Mouse (Mus musculus): ENCODE data around the gene Olfr96.
"Not testable (repeated sequence)": the region's sequence is repeated elsewhere in the genome, so short reads cannot be mapped to it uniquely, and the experiment has no call there.

Olfr96 gene

GRCm38 (mm10) chr17:37219846-37220245, at the start of gene Olfr96:
Gene Olfr96 (plus strand): TSS chr17:37220146.
- no peak for DNase-seq (ENCODE audit: inconsistent ontology term)

GRCm38 (mm10) chr17:37185474-37185873, 34.5 kb upstream of the Olfr96 start:
- no peak for DNase-seq (ENCODE audit: inconsistent ontology term)

GRCm38 (mm10) chr17:37190711-37191110, 29.2 kb upstream of the Olfr96 start:
- peak; percentile 52 for DNase-seq (ENCODE audit: inconsistent ontology term)

GRCm38 (mm10) chr17:37193032-37193431, 26.9 kb upstream of the Olfr96 start:
- DNase-seq (ENCODE audit: inconsistent ontology term) = no peak

GRCm38 (mm10) chr17:37193656-37194055, 26.3 kb upstream of the Olfr96 start, which contains the start of gene Ubd:
Gene Ubd (plus strand): TSS chr17:37193892.
- DNase-seq (ENCODE audit: inconsistent ontology term) = no peak

GRCm38 (mm10) chr17:37194782-37195181, 25.2 kb upstream of the Olfr96 start:
- DNase-seq (ENCODE audit: inconsistent ontology term) = peak; percentile 61

GRCm38 (mm10) chr17:37196845-37197724, 22.9 kb upstream of the Olfr96 start:
- DNase-seq (ENCODE audit: inconsistent ontology term) = peak; percentile 48

- DNase-seq (ENCODE audit: inconsistent ontology term) = no peak
Measured at GRCm38 (mm10) chr17:37200894-37201293, 19.1 kb upstream of the Olfr96 start, which contains the start of gene Olfr94. Gene Olfr94 (minus strand): TSS chr17:37200994.

- peak; percentile 68 for DNase-seq (ENCODE audit: inconsistent ontology term)
Measured at GRCm38 (mm10) chr17:37203206-37203916, 16.6 kb upstream of the Olfr96 start.

- no peak for DNase-seq (ENCODE audit: inconsistent ontology term)
Measured at GRCm38 (mm10) chr17:37203917-37204236, 16.1 kb upstream of the Olfr96 start.

GRCm38 (mm10) chr17:37210884-37211768, 8.8 kb upstream of the Olfr96 start:
- no peak for DNase-seq (ENCODE audit: inconsistent ontology term)

GRCm38 (mm10) chr17:37213018-37213417, 6.9 kb upstream of the Olfr96 start, which contains the start of gene Olfr95:
Gene Olfr95 (minus strand): TSS chr17:37213118.
- DNase-seq (ENCODE audit: inconsistent ontology term) = no peak

GRCm38 (mm10) chr17:37218486-37218885, 1.5 kb upstream of the Olfr96 start:
- DNase-seq (ENCODE audit: inconsistent ontology term) = peak; percentile 85

GRCm38 (mm10) chr17:37221879-37222278, 1.9 kb downstream of the Olfr96 start:
- DNase-seq (ENCODE audit: inconsistent ontology term) = no peak

GRCm38 (mm10) chr17:37237230-37237629, 17.3 kb downstream of the Olfr96 start, which contains the start of gene Olfr97:
Gene Olfr97 (minus strand): TSS chr17:37237330.
- DNase-seq (ENCODE audit: inconsistent ontology term) = not testable (repeated sequence)

- no peak for DNase-seq (ENCODE audit: inconsistent ontology term)
Measured at GRCm38 (mm10) chr17:37242198-37242597, 22.3 kb downstream of the Olfr96 start.

GRCm38 (mm10) chr17:37246715-37247114, 26.8 kb downstream of the Olfr96 start:
- DNase-seq (ENCODE audit: inconsistent ontology term) = peak; percentile 54

- DNase-seq (ENCODE audit: inconsistent ontology term) = peak; percentile 16
Measured at GRCm38 (mm10) chr17:37249460-37249859, 29.5 kb downstream of the Olfr96 start.

GRCm38 (mm10) chr17:37250544-37250943, 30.6 kb downstream of the Olfr96 start:
- DNase-seq (ENCODE audit: inconsistent ontology term) = no peak

- DNase-seq (ENCODE audit: inconsistent ontology term) = peak; percentile 55
Measured at GRCm38 (mm10) chr17:37263626-37264025, 43.7 kb downstream of the Olfr96 start, which contains the start of gene Olfr98. Gene Olfr98 (minus strand): TSS chr17:37263749.

GRCm38 (mm10) chr17:37270058-37270701, 50.2 kb downstream of the Olfr96 start, which contains the start of gene H2-M3:
Gene H2-M3 (plus strand): TSS chr17:37270220.
- peak; percentile 78 for DNase-seq (ENCODE audit: inconsistent ontology term)

Data from Muller cell, postnatal 12 days (primary cell).